Mouse (Mus musculus): ENCODE results near the gene Usp15. TPM values are rescaled to one million over a fixed set of nuclear protein-coding genes. Genes with fewer than 3 reads are reported as not detected.

Gene Usp15
- polyA plus RNA-seq, 1 experiment from 2014 or later, result 57.3 TPM

GRCm38 (mm10) chr10:123056463-123056862 is 140.3 kb downstream of the Usp15 start:
- Histone ChIP-seq H3K27ac (no peak overlapping the region), H3K27me3 (no peaks in the 10 kb centered on the region), H3K4me2 (no peak overlapping the region), H3K9me3 (replicated peaks) (no peaks in the 10 kb centered on the region), H3K4me1 (no peaks in the 10 kb centered on the region), H3K9ac (no peak overlapping the region), H3K36me3 (ENCODE audit: poor library complexity, severe bottlenecking) (peaks cover 7% of the 10 kb centered on the region), H3K4me3 (no peak overlapping the region)
- 88% methylated on average over 10 of the region's 10 CpGs for WGBS
- no peak for ATAC-seq

DNA sequence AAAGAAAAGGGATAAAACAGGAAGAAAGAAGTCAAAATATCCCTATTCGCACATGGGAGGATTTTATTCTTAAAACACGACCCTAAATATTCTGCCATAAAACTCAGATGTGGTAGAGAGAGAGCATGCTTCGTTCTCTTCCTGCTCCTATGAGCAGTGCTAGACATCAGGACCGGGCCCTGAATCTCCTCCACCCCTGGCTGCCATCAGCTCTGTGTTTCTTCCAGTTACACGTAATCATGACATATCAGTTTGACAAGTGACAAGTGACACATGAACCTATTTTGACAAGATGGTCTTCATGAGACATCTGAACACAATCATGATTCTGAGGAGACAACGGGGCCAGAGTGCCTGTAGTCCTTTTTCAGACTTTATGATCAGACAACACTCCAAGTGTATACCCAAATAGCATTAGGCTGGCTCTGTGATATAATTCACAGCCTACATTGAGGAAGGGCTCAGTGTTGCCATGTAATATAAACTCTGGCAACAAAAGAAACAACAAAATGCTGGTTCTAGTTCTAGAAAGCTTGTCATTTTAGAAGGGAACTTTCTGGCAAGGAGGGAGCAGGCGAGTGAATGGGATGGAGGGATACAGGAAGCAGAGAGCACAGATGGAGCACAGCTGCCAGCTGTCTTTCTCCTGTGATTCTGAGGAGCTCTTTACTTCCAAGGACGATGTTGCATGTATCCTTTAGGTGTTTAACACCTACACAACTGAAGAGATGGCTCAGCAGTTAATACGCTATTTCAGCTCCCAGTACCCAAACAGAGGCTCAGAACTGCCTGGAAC is 141.4 kb downstream of the Usp15 start:
- Histone ChIP-seq H3K27ac (no peak overlapping the region), H3K4me3 (no peak overlapping the region), H3K9me3 (replicated peaks) (no peaks in the 10 kb centered on the region), H3K9ac (no peak overlapping the region), H3K4me1 (no peaks in the 10 kb centered on the region), H3K27me3 (no peaks in the 10 kb centered on the region), H3K36me3 (ENCODE audit: poor library complexity, severe bottlenecking) (peaks cover 12% of the 10 kb centered on the region), H3K4me2 (no peak overlapping the region)
- 87% methylated on average over 9 of the region's 9 CpGs for WGBS
- ATAC-seq, result no peak

Small RNA genes lying within 50 kb of the gene (microRNA-seq; reads per million reads assigned to microRNA genes)
- gene Gm27920, result 2.1 reads per million

Other genes with a start within 250 kb of the Usp15 start
- 24.4 and 24.7 TPM in 2 replicates for gene Mon2, start 120.5 kb downstream of the Usp15 start, polyA plus RNA-seq (2015; fragmentation: Nextera tagmentation; extraction: Ambion mirVana)
- gene Fam19a2, start 67.0 kb upstream of the Usp15 start, polyA plus RNA-seq (2015; fragmentation: Nextera tagmentation; extraction: Ambion mirVana), result 10.9 and 18.1 TPM in 2 replicates

Measured in forebrain, embryonic 13.5 days (tissue).